Mouse (Mus musculus): ENCODE data around the gene Dntt. TPM values are rescaled to one million over a fixed set of nuclear protein-coding genes. Genes with fewer than 3 reads are reported as not detected.

Gene Dntt
- total and polyA plus RNA-seq, 3 experiments = not detected

GRCm38 (mm10) chr19:41027024-41027423, 2.1 kb upstream of the Dntt start:
- Histone ChIP-seq H3K9me3 (replicated peaks) (no peaks in the 10 kb centered on the region), H3K4me3 (ENCODE audit: low read depth, low read length) (no peak overlapping the region), H3K36me3 (replicated peaks) (no peaks in the 10 kb centered on the region), H3K27me3 (ENCODE audit: insufficient read depth, low read length) (peaks cover 11% of the 10 kb centered on the region; the same call in 1 of the 2 replicates), H3K4me1 (ENCODE audit: insufficient read depth, low read depth, low read length) (no peaks in the 10 kb centered on the region)
- ATAC-seq (ENCODE audit: extremely low read depth, insufficient number of reproducible peaks, low FRiP score, poor library complexity, severe bottlenecking) (no peak), DNase-seq (ENCODE audit: low spot score) (no peak)
- TF ChIP-seq GATA2 (IDR thresholded peaks at IDR 0.05; ENCODE audit: borderline replicate concordance, low read depth, low read length) (no peak), TAL1 (conservative IDR thresholded peaks at IDR 0.05; ENCODE audit: low read depth, low read length) (no peak), CTCF (IDR thresholded peaks at IDR 0.05; ENCODE audit: low read depth, low read length) (no peak), POLR2AphosphoS5 (IDR thresholded peaks at IDR 0.05; ENCODE audit: insufficient replicate concordance, low read depth, low read length) (no peak), GATA1 (IDR thresholded peaks at IDR 0.05; ENCODE audit: borderline replicate concordance, low read length) (no peak)

DNA sequence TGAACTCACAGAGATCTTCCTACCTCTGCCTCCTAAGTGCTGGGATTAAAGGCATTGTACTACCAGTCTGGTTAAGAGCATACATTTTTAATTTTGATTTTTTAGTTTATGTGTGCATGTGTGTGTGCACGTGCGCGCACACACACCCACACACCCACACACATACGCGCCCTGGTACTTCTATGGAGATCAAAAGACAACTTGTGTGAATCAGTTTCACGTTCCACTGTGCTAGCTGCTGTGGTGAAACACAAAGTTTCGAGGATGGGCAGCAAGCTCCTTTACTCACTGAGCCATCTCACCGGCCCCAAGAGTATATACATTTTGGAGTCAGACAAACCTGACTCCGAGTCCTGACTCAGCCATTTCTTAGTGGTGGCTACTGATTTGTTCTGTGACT, 1.5 kb upstream of the Dntt start:
- ATAC-seq (ENCODE audit: extremely low read depth, insufficient number of reproducible peaks, low FRiP score, poor library complexity, severe bottlenecking) = no peak

DNA sequence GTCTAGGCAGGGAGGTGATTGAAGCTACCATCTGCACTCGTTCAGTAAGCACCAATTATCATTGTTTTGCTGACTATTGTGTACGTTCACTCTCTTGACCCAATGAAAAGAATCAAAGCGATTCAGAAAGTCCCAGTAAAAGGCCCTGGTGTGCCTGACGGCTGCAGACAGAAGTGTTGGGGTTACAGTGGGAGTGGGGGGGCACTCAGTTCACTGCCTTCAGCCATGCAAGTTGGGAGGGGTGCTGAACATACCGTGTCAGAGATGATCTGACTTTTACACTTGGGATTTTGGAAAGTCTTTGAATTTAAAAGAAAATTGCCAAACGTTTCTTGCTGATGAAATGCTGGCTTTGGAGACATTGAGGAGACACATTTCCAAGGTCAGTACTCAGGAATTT, 1.1 kb downstream of the Dntt start:
- Histone ChIP-seq H3K27me3 (ENCODE audit: insufficient read depth, low read length) (peaks cover 16% of the 10 kb centered on the region), H3K36me3 (replicated peaks) (no peaks in the 10 kb centered on the region), H3K4me1 (ENCODE audit: insufficient read depth, low read depth, low read length) (no peaks in the 10 kb centered on the region), H3K9me3 (replicated peaks) (no peaks in the 10 kb centered on the region), H3K4me3 (ENCODE audit: low read depth, low read length) (no peak overlapping the region)
- TF ChIP-seq TAL1 (conservative IDR thresholded peaks at IDR 0.05; ENCODE audit: low read depth, low read length) (no peak), POLR2AphosphoS5 (IDR thresholded peaks at IDR 0.05; ENCODE audit: insufficient replicate concordance, low read depth, low read length) (no peak), GATA1 (IDR thresholded peaks at IDR 0.05; ENCODE audit: borderline replicate concordance, low read length) (no peak), GATA2 (IDR thresholded peaks at IDR 0.05; ENCODE audit: borderline replicate concordance, low read depth, low read length) (no peak), CTCF (IDR thresholded peaks at IDR 0.05; ENCODE audit: low read depth, low read length) (no peak)
- ATAC-seq (ENCODE audit: extremely low read depth, insufficient number of reproducible peaks, low FRiP score, poor library complexity, severe bottlenecking) = no peak
- DNase-seq (ENCODE audit: low spot score) = no peak

More for the DNA sequence above, 1.5 kb upstream of the Dntt start:
- H3K36me3 ChIP-seq (replicated peaks) = no peaks in the 10 kb centered on the region
- no peak for DNase-seq (ENCODE audit: low spot score)
- H3K4me1 ChIP-seq (ENCODE audit: insufficient read depth, low read depth, low read length) = no peaks in the 10 kb centered on the region
- H3K9me3 ChIP-seq (replicated peaks) = no peaks in the 10 kb centered on the region
- TF ChIP-seq CTCF (IDR thresholded peaks at IDR 0.05; ENCODE audit: low read depth, low read length) (no peak), POLR2AphosphoS5 (IDR thresholded peaks at IDR 0.05; ENCODE audit: insufficient replicate concordance, low read depth, low read length) (no peak), GATA2 (IDR thresholded peaks at IDR 0.05; ENCODE audit: borderline replicate concordance, low read depth, low read length) (no peak), TAL1 (conservative IDR thresholded peaks at IDR 0.05; ENCODE audit: low read depth, low read length) (no peak), GATA1 (IDR thresholded peaks at IDR 0.05; ENCODE audit: borderline replicate concordance, low read length) (no peak)
- H3K27me3 ChIP-seq (ENCODE audit: insufficient read depth, low read length) = peaks cover 11% of the 10 kb centered on the region; the same call in 1 of the 2 replicates
- H3K4me3 ChIP-seq (ENCODE audit: low read depth, low read length) = no peak overlapping the region

DNA sequence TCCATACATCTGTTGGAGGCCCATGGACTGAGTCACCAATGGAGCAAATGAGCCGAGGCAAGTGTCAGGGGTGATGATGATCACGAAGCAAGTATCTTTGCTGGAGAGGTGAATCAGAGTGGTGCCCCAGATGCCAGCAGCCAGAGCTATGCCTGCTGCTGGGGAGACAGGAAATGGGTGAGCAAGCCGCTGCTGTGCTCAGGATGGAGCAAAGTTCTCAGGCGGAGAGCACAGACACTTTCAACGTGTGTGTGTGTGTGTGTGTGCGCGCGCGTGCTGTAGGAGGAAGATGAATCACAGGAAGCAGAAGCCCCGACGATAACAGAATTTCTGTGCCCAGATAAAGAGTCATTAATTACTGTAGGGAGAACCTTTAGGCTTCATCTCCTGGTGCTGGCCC, 1.9 kb downstream of the Dntt start:
- DNase-seq (ENCODE audit: low spot score) = no peak

GRCm38 (mm10) chr19:41031869-41032268, 2.8 kb downstream of the Dntt start:
- ATAC-seq (ENCODE audit: extremely low read depth, insufficient number of reproducible peaks, low FRiP score, poor library complexity, severe bottlenecking) (no peak), DNase-seq (ENCODE audit: low spot score) (no peak)
- Histone ChIP-seq H3K27me3 (ENCODE audit: insufficient read depth, low read length) (peaks cover 14% of the 10 kb centered on the region), H3K9me3 (replicated peaks) (no peaks in the 10 kb centered on the region), H3K4me1 (ENCODE audit: insufficient read depth, low read depth, low read length) (no peaks in the 10 kb centered on the region), H3K36me3 (replicated peaks) (no peaks in the 10 kb centered on the region), H3K4me3 (ENCODE audit: low read depth, low read length) (no peak overlapping the region)
- TF ChIP-seq TAL1 (conservative IDR thresholded peaks at IDR 0.05; ENCODE audit: low read depth, low read length) (no peak), GATA2 (IDR thresholded peaks at IDR 0.05; ENCODE audit: borderline replicate concordance, low read depth, low read length) (no peak), POLR2AphosphoS5 (IDR thresholded peaks at IDR 0.05; ENCODE audit: insufficient replicate concordance, low read depth, low read length) (no peak), CTCF (IDR thresholded peaks at IDR 0.05; ENCODE audit: low read depth, low read length) (no peak), GATA1 (IDR thresholded peaks at IDR 0.05; ENCODE audit: borderline replicate concordance, low read length) (no peak)

More for the DNA sequence above, 1.9 kb downstream of the Dntt start:
- H3K4me3 ChIP-seq (ENCODE audit: low read depth, low read length) = no peak overlapping the region
- no peaks in the 10 kb centered on the region for H3K4me1 ChIP-seq (ENCODE audit: insufficient read depth, low read depth, low read length)
- no peaks in the 10 kb centered on the region for H3K36me3 ChIP-seq (replicated peaks)
- ATAC-seq (ENCODE audit: extremely low read depth, insufficient number of reproducible peaks, low FRiP score, poor library complexity, severe bottlenecking) = no peak
- TF ChIP-seq GATA2 (IDR thresholded peaks at IDR 0.05; ENCODE audit: borderline replicate concordance, low read depth, low read length) (no peak), TAL1 (conservative IDR thresholded peaks at IDR 0.05; ENCODE audit: low read depth, low read length) (no peak), CTCF (IDR thresholded peaks at IDR 0.05; ENCODE audit: low read depth, low read length) (no peak), GATA1 (IDR thresholded peaks at IDR 0.05; ENCODE audit: borderline replicate concordance, low read length) (no peak)
- H3K9me3 ChIP-seq (replicated peaks) = no peaks in the 10 kb centered on the region
- H3K27me3 ChIP-seq (ENCODE audit: insufficient read depth, low read length) = peaks cover 16% of the 10 kb centered on the region

DNA sequence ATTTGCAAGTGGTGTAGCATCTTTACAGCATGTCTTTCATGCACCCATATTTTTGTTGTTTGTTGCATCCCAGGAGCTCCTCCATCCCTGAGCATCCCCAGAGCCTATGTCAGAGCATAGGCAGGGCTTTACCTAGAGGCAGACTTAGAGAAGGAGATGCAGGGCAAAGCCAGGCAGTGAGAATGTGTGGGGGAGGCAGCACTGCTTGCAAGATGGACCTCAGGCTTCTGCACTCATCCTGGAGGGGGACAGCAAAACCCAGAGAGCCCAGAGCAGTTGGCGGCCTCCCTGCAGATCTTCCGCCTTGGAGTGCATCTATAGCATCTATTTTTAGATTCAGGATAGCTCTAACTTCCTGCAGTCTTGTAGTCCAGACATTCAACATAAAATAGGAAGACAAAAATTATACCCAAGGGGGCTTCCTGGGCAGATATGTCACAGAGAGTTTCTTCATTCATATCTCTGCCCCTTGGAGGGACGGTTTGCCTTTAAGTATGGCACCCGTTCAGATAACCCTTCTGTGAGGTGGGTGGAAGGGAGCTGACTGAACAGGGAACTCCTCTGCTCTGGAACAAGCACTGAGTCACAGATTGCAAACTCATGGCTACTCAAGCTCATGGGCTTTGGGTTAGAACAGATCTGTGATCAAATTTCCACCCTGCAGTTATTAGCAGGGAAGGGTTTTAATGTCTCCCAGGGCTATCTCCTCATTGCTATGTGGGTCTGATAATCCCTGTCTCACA, 6.9 kb downstream of the Dntt start:
- DNase-seq (ENCODE audit: low spot score) (no peak), ATAC-seq (ENCODE audit: extremely low read depth, insufficient number of reproducible peaks, low FRiP score, poor library complexity, severe bottlenecking) (no peak)
- TF ChIP-seq TAL1 (conservative IDR thresholded peaks at IDR 0.05; ENCODE audit: low read depth, low read length) = no peak
- no peak for TF ChIP-seq GATA1 (IDR thresholded peaks at IDR 0.05; ENCODE audit: borderline replicate concordance, low read length)
- TF ChIP-seq GATA2 (IDR thresholded peaks at IDR 0.05; ENCODE audit: borderline replicate concordance, low read depth, low read length) = no peak
- no peak for TF ChIP-seq POLR2AphosphoS5 (IDR thresholded peaks at IDR 0.05; ENCODE audit: insufficient replicate concordance, low read depth, low read length)
- no peak for TF ChIP-seq CTCF (IDR thresholded peaks at IDR 0.05; ENCODE audit: low read depth, low read length)
- Histone ChIP-seq H3K4me1 (ENCODE audit: insufficient read depth, low read depth, low read length) (no peaks in the 10 kb centered on the region), H3K9me3 (replicated peaks) (no peaks in the 10 kb centered on the region), H3K4me3 (ENCODE audit: low read depth, low read length) (no peak overlapping the region), H3K27me3 (ENCODE audit: insufficient read depth, low read length) (peaks cover 9% of the 10 kb centered on the region), H3K36me3 (replicated peaks) (no peaks in the 10 kb centered on the region)

Data from G1E (cell line).